Mouse (Mus musculus): ENCODE data around the gene Olfr584. TPM values are rescaled to one million over a fixed set of nuclear protein-coding genes. Genes with fewer than 3 reads are reported as not detected.

Gene Olfr584
- 0.13 TPM in 1 of 2 replicates, not detected in the other for polyA plus RNA-seq (2012; rRNA removed)

GRCm38 (mm10) chr7:103081585-103081984 is at the start of gene Olfr584:
Olfr584 (plus strand) TSS chr7:103081885.
- DNase-seq (ENCODE audit: extremely low spot score in 1 of 2, low spot score in 1 of 2), result no peak

- DNase-seq (ENCODE audit: extremely low spot score in 1 of 2, low spot score in 1 of 2), result no peak
These were observed 44.0 kb upstream of the Olfr584 start, which contains the start of gene Olfr582 for GRCm38 (mm10) chr7:103037724-103038123. Olfr582 (plus strand) TSS chr7:103038024.

- no peak for DNase-seq (ENCODE audit: extremely low spot score in 1 of 2, low spot score in 1 of 2)
These were observed 30.7 kb upstream of the Olfr584 start, which contains the start of gene Olfr583 for GRCm38 (mm10) chr7:103051000-103051399. Olfr583 (plus strand) TSS chr7:103051300.

GRCm38 (mm10) chr7:103097420-103097819 is 15.7 kb downstream of the Olfr584 start, which contains the start of gene Olfr585:
Olfr585 (plus strand) TSS chr7:103097720.
- no peak for DNase-seq (ENCODE audit: extremely low spot score in 1 of 2, low spot score in 1 of 2)

GRCm38 (mm10) chr7:103119406-103119805 is 37.7 kb downstream of the Olfr584 start:
- peak in 1 of 2 experiments; percentile 15 for DNase-seq (ENCODE audit: extremely low spot score in 1 of 2, low spot score in 1 of 2)

- no peak for DNase-seq (ENCODE audit: extremely low spot score in 1 of 2, low spot score in 1 of 2)
These were observed 43.9 kb downstream of the Olfr584 start, which contains the start of gene Olfr586 for GRCm38 (mm10) chr7:103125538-103125937. Olfr586 (minus strand) TSS chr7:103125638.

Other genes starting within 250 kb of the Olfr584 start
- gene Olfr566, start 223.1 kb upstream of the Olfr584 start, polyA plus RNA-seq (2012; rRNA removed), result 0.11 TPM in 1 of 2 replicates, not detected in the other
- not detected in 2 replicates for gene Olfr568, start 204.8 kb upstream of the Olfr584 start, polyA plus RNA-seq (2012; rRNA removed)
- gene Olfr569, start 191.0 kb upstream of the Olfr584 start, polyA plus RNA-seq (2012; rRNA removed), result not detected in 2 replicates
- not detected in 2 replicates for gene Olfr570, start 187.3 kb upstream of the Olfr584 start, polyA plus RNA-seq (2012; rRNA removed)
- not detected in 2 replicates for gene Olfr571, start 164.3 kb upstream of the Olfr584 start, polyA plus RNA-seq (2012; rRNA removed)
- gene Olfr572, start 157.5 kb upstream of the Olfr584 start, polyA plus RNA-seq (2012; rRNA removed), result not detected in 2 replicates
- gene Olfr573-ps1, start 139.3 kb upstream of the Olfr584 start, polyA plus RNA-seq (2012; rRNA removed), result not detected in 2 replicates
- gene Olfr574, start 133.4 kb upstream of the Olfr584 start, polyA plus RNA-seq (2012; rRNA removed), result not detected in 2 replicates
- not detected in 2 replicates for gene Olfr575, start 123.1 kb upstream of the Olfr584 start, polyA plus RNA-seq (2012; rRNA removed)
- not detected in 2 replicates for gene Olfr576, start 119.2 kb upstream of the Olfr584 start, polyA plus RNA-seq (2012; rRNA removed)
- gene Olfr577, start 105.9 kb upstream of the Olfr584 start, polyA plus RNA-seq (2012; rRNA removed), result not detected in 2 replicates
- not detected in 2 replicates for gene Olfr578, start 92.6 kb upstream of the Olfr584 start, polyA plus RNA-seq (2012; rRNA removed)
- not detected in 2 replicates for gene Olfr582, start 43.9 kb upstream of the Olfr584 start, polyA plus RNA-seq (2012; rRNA removed)
- gene Olfr583, start 30.6 kb upstream of the Olfr584 start, polyA plus RNA-seq (2012; rRNA removed), result not detected in 2 replicates
- gene Olfr585, start 15.8 kb downstream of the Olfr584 start, polyA plus RNA-seq (2012; rRNA removed), result not detected in 2 replicates
- gene Olfr586, start 43.8 kb downstream of the Olfr584 start, polyA plus RNA-seq (2012; rRNA removed), result not detected in 2 replicates
- gene Olfr588-ps1, start 59.0 kb downstream of the Olfr584 start, polyA plus RNA-seq (2012; rRNA removed), result not detected in 2 replicates
- not detected in 2 replicates for gene Olfr589, start 74.5 kb downstream of the Olfr584 start, polyA plus RNA-seq (2012; rRNA removed)
- gene Olfr591, start 96.5 kb downstream of the Olfr584 start, polyA plus RNA-seq (2012; rRNA removed), result 0.11 TPM in 1 of 2 replicates, not detected in the other
- gene Olfr592, start 102.9 kb downstream of the Olfr584 start, polyA plus RNA-seq (2012; rRNA removed), result not detected in 2 replicates
- not detected in 2 replicates for gene Olfr593, start 130.0 kb downstream of the Olfr584 start, polyA plus RNA-seq (2012; rRNA removed)
- gene Olfr594, start 135.1 kb downstream of the Olfr584 start, polyA plus RNA-seq (2012; rRNA removed), result not detected in 2 replicates
- gene Usp17ld, start 170.6 kb downstream of the Olfr584 start, polyA plus RNA-seq (2012; rRNA removed), result not detected in 2 replicates
- gene Olfr596, start 223.8 kb downstream of the Olfr584 start, polyA plus RNA-seq (2012; rRNA removed), result 0.23 TPM in 1 of 2 replicates, not detected in the other
- gene Olfr597, start 234.4 kb downstream of the Olfr584 start, polyA plus RNA-seq (2012; rRNA removed), result 0.19 TPM in 1 of 2 replicates, not detected in the other
- gene Olfr598, start 241.7 kb downstream of the Olfr584 start, polyA plus RNA-seq (2012; rRNA removed), result 0.06 TPM in 1 of 2 replicates, not detected in the other